Mouse (Mus musculus): ENCODE measurements around the gene Olfr983. TPM values are rescaled to one million over a fixed set of nuclear protein-coding genes. Genes with fewer than 3 reads are reported as not detected.

Gene Olfr983
- polyA plus RNA-seq (2016; fragmentation: Nextera tagmentation; extraction: Ambion mirVana), result not detected in 2 replicates

DNA sequence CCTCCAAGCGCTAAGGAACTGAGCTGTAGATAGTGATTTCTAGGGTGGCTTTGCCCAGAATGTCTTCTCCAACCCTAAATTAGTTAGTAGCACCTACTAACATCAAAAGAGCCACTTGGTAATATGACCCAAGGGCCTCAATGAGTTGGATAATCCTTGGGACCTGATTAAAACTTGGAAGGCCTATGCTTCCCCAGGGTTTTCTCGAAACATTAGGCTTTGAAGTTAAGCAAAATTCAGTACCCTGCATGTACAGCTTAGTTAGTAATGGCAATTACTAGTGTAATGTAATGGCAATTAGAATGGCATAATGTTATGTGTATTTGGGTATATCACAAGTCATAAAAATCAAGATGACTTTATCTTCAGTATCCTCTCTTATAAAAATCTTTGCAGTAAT is at the start of gene Olfr983:
Olfr983 (minus strand) TSS at position 101 of the 400 bp plus-strand sequence.
- no peaks in the 10 kb centered on the region for H3K27me3 ChIP-seq
- H3K4me1 ChIP-seq (replicated peaks), result no peaks in the 10 kb centered on the region
- H3K4me2 ChIP-seq, result no peak within 1 kb of the TSS
- H3K4me3 ChIP-seq (replicated peaks), result no peak within 1 kb of the TSS
- no peaks in the 10 kb centered on the region for H3K9me3 ChIP-seq
- no peak within 1 kb of the TSS for H3K27ac ChIP-seq
- no peak within 1 kb of the TSS for H3K9ac ChIP-seq (replicated peaks)
- no peak for ATAC-seq (ENCODE audit: insufficient number of reproducible peaks, insufficient read depth, low FRiP score, low TSS enrichment, low read depth)
- 81% methylated on average over 2 of the region's 2 CpGs for WGBS
- no peaks in the 10 kb centered on the region for H3K36me3 ChIP-seq

DNA sequence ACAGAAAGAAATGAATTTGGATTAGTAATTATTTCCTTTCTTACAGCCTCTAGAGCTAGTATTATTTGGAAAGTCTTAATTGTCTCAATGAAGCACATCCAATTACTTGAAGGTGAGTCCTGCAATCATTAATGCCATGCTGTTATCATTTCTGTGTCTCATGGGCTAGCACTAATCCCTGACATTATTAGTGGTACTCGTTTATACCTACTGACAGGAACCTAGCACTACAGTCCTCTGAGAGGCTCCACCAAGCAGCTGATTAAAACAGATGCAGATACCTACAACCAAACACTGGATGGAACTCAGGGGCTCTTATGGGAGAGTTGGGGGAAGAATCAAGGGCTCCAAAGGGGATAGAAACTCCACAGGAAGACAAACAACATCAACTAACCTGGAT is 48.1 kb upstream of the Olfr983 start:
- WGBS, result 42% methylated on average over 1 of the region's 1 CpGs
- Histone ChIP-seq H3K9ac (replicated peaks) (no peak overlapping the region), H3K27me3 (no peaks in the 10 kb centered on the region), H3K4me1 (replicated peaks) (no peaks in the 10 kb centered on the region), H3K27ac (no peak overlapping the region), H3K36me3 (no peaks in the 10 kb centered on the region), H3K4me2 (no peak overlapping the region), H3K4me3 (replicated peaks) (no peak overlapping the region), H3K9me3 (no peaks in the 10 kb centered on the region)
- no peak for ATAC-seq (ENCODE audit: insufficient number of reproducible peaks, insufficient read depth, low FRiP score, low TSS enrichment, low read depth)

DNA sequence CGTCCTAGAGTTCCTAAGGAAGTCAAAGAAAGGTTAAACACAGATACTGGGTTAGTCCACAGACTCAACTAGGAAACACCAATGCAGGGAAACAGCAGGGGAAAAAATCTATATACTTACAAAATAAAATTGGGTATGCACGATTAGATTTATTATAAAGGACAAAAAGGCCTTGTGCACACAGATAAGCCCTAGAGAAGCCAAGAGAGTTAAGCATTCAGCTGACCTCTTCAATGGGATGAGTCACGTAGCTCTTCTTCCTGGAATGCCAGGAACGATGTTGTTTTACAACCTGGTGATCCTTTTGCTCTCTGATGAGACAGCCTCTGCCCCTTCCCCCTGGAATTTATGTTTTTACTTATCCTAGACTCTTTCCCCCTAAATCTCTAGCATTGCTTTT is 46.1 kb upstream of the Olfr983 start:
- H3K4me2 ChIP-seq, result no peak overlapping the region
- 55% methylated on average over 4 of the region's 4 CpGs for WGBS
- H3K4me1 ChIP-seq (replicated peaks), result no peaks in the 10 kb centered on the region
- H3K36me3 ChIP-seq, result no peaks in the 10 kb centered on the region
- H3K27me3 ChIP-seq, result no peaks in the 10 kb centered on the region
- H3K9ac ChIP-seq (replicated peaks), result no peak overlapping the region
- no peak for ATAC-seq (ENCODE audit: insufficient number of reproducible peaks, insufficient read depth, low FRiP score, low TSS enrichment, low read depth)
- H3K4me3 ChIP-seq (replicated peaks), result no peak overlapping the region
- H3K9me3 ChIP-seq, result no peaks in the 10 kb centered on the region
- H3K27ac ChIP-seq, result no peak overlapping the region

GRCm38 (mm10) chr9:40136987-40137688 is 43.7 kb upstream of the Olfr983 start:
- Histone ChIP-seq H3K4me2 (no peak overlapping the region), H3K27ac (no peak overlapping the region), H3K27me3 (no peaks in the 10 kb centered on the region), H3K36me3 (no peaks in the 10 kb centered on the region), H3K9me3 (no peaks in the 10 kb centered on the region), H3K4me3 (replicated peaks) (no peak overlapping the region), H3K4me1 (replicated peaks) (no peaks in the 10 kb centered on the region), H3K9ac (replicated peaks) (no peak overlapping the region)
- 74% methylated on average over 6 of the region's 6 CpGs for WGBS
- no peak for ATAC-seq (ENCODE audit: insufficient number of reproducible peaks, insufficient read depth, low FRiP score, low TSS enrichment, low read depth)

DNA sequence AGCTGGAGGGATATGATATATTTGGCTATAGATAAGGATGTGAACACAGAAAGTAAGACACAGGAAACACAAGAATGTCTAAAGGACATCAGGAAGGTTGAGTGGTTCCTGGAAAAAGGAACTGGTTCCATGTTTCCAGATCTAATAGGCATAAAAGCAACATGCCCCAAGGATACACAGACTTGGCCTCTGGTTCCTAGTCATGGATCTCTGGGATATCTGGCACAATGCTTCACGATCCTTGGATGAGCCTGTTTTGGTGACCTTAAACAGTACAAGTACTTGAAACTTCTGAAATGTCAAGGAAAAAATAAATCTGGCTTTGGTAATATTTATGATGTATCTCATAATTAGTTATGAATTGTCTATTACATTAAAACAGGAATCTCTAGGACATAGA is 37.2 kb upstream of the Olfr983 start:
- Histone ChIP-seq H3K4me1 (replicated peaks) (no peaks in the 10 kb centered on the region), H3K9me3 (no peaks in the 10 kb centered on the region), H3K4me3 (replicated peaks) (no peak overlapping the region), H3K4me2 (no peak overlapping the region), H3K36me3 (no peaks in the 10 kb centered on the region), H3K27ac (no peak overlapping the region), H3K27me3 (no peaks in the 10 kb centered on the region), H3K9ac (replicated peaks) (no peak overlapping the region)
- no peak for ATAC-seq (ENCODE audit: insufficient number of reproducible peaks, insufficient read depth, low FRiP score, low TSS enrichment, low read depth)
- WGBS, result 91% methylated on average over 1 of the region's 1 CpGs

- Histone ChIP-seq H3K4me2 (no peak within 1 kb of the TSS), H3K4me1 (replicated peaks) (no peaks in the 10 kb centered on the region), H3K27ac (no peak within 1 kb of the TSS), H3K27me3 (no peaks in the 10 kb centered on the region), H3K9ac (replicated peaks) (no peak within 1 kb of the TSS), H3K36me3 (no peaks in the 10 kb centered on the region), H3K9me3 (no peaks in the 10 kb centered on the region), H3K4me3 (replicated peaks) (no peak within 1 kb of the TSS)
- ATAC-seq (ENCODE audit: insufficient number of reproducible peaks, insufficient read depth, low FRiP score, low TSS enrichment, low read depth), result no peak
- WGBS, result 79% methylated on average over 1 of the region's 1 CpGs
Observed at GRCm38 (mm10) chr9:40130084-40130483, 36.7 kb upstream of the Olfr983 start, which contains the start of gene Olfr985. Gene Olfr985, minus strand, starts transcription at chr9:40130184.

DNA sequence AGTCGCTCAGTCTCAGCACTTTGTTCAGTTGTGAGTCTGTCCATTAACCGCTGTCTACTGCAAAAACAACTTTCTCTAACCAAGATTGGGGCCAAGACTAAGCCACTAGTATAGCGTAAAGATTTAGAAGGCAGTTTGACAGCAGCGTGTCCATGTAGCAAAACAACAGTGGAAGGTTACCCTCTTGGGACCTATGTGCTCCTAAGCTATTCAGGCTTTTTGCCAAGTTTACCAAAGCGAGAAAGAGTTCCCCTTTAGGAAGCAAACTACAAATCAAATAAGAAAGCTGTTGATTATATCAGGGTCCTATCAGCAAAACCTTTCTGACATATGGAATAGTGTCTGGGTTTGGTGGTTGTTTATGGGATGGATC is 23.9 kb upstream of the Olfr983 start:
- Histone ChIP-seq H3K9me3 (no peaks in the 10 kb centered on the region), H3K9ac (replicated peaks) (no peak overlapping the region), H3K4me1 (replicated peaks) (no peaks in the 10 kb centered on the region; the same call in 1 of the 2 replicates), H3K4me2 (no peak overlapping the region), H3K4me3 (replicated peaks) (no peak overlapping the region), H3K36me3 (no peaks in the 10 kb centered on the region), H3K27ac (no peak overlapping the region), H3K27me3 (no peaks in the 10 kb centered on the region)
- 86% methylated on average over 5 of the region's 5 CpGs for WGBS
- ATAC-seq (ENCODE audit: insufficient number of reproducible peaks, insufficient read depth, low FRiP score, low TSS enrichment, low read depth), result no peak

GRCm38 (mm10) chr9:40116645-40117286 is 23.4 kb upstream of the Olfr983 start:
- no peak overlapping the region for H3K27ac ChIP-seq
- 61% methylated on average over 10 of the region's 10 CpGs for WGBS
- H3K27me3 ChIP-seq, result no peaks in the 10 kb centered on the region
- H3K36me3 ChIP-seq, result no peaks in the 10 kb centered on the region
- H3K4me1 ChIP-seq (replicated peaks), result no peaks in the 10 kb centered on the region; the same call in 1 of the 2 replicates
- H3K9me3 ChIP-seq, result no peaks in the 10 kb centered on the region
- no peak for ATAC-seq (ENCODE audit: insufficient number of reproducible peaks, insufficient read depth, low FRiP score, low TSS enrichment, low read depth)
- no peak overlapping the region for H3K9ac ChIP-seq (replicated peaks)
- no peak overlapping the region for H3K4me2 ChIP-seq
- H3K4me3 ChIP-seq (replicated peaks), result no peak overlapping the region

GRCm38 (mm10) chr9:40114106-40114505 is 20.7 kb upstream of the Olfr983 start, which contains the start of gene Olfr984:
Gene Olfr984, minus strand, starts transcription at chr9:40114206.
- Histone ChIP-seq H3K27ac (no peak within 1 kb of the TSS), H3K27me3 (no peaks in the 10 kb centered on the region), H3K9me3 (no peaks in the 10 kb centered on the region), H3K9ac (replicated peaks) (no peak within 1 kb of the TSS), H3K36me3 (no peaks in the 10 kb centered on the region), H3K4me1 (replicated peaks) (no peaks in the 10 kb centered on the region; the same call in 1 of the 2 replicates), H3K4me2 (no peak within 1 kb of the TSS), H3K4me3 (replicated peaks) (no peak within 1 kb of the TSS)
- no peak for ATAC-seq (ENCODE audit: insufficient number of reproducible peaks, insufficient read depth, low FRiP score, low TSS enrichment, low read depth)
- 84% methylated on average over 2 of the region's 2 CpGs for WGBS

DNA sequence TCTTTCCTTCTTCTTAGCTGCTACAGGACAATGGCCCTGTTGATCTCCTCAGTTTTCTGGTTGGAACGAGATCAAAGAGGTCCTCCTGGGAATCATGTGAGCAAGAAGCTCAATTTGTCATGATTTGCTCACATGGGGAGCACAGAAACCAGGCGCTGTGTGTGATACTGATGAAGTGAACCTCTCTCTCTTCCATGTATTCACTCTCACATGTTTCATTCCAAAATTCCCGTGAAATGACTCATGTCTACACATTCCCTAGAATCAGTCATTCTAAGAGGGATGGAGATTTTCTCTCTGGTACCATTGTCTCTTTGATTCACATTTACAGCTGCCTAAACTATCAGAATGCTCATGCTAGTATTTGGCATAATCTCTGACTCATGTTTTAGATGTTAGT is 1.4 kb upstream of the Olfr983 start:
- Histone ChIP-seq H3K27ac (no peak overlapping the region), H3K36me3 (no peaks in the 10 kb centered on the region), H3K27me3 (no peaks in the 10 kb centered on the region), H3K9ac (replicated peaks) (no peak overlapping the region), H3K4me3 (replicated peaks) (no peak overlapping the region), H3K4me1 (replicated peaks) (no peaks in the 10 kb centered on the region), H3K4me2 (no peak overlapping the region), H3K9me3 (no peaks in the 10 kb centered on the region)
- WGBS, result 71% methylated on average over 3 of the region's 3 CpGs
- no peak for ATAC-seq (ENCODE audit: insufficient number of reproducible peaks, insufficient read depth, low FRiP score, low TSS enrichment, low read depth)

GRCm38 (mm10) chr9:40073529-40073928 is 19.9 kb downstream of the Olfr983 start, which contains the start of gene Olfr982:
Gene Olfr982, plus strand, starts transcription at chr9:40073829.
- no peaks in the 10 kb centered on the region for H3K4me1 ChIP-seq (replicated peaks)
- no peak for ATAC-seq (ENCODE audit: insufficient number of reproducible peaks, insufficient read depth, low FRiP score, low TSS enrichment, low read depth)
- 74% methylated on average over 2 of the region's 2 CpGs for WGBS
- H3K9ac ChIP-seq (replicated peaks), result no peak within 1 kb of the TSS
- H3K4me3 ChIP-seq (replicated peaks), result no peak within 1 kb of the TSS
- H3K9me3 ChIP-seq, result no peaks in the 10 kb centered on the region
- no peak within 1 kb of the TSS for H3K27ac ChIP-seq
- no peak within 1 kb of the TSS for H3K4me2 ChIP-seq
- H3K27me3 ChIP-seq, result no peaks in the 10 kb centered on the region
- no peaks in the 10 kb centered on the region for H3K36me3 ChIP-seq

Measured in limb, embryonic 12.5 days (tissue).